Mouse (Mus musculus): ENCODE results near the gene Wdr27. TPM values are rescaled to one million over a fixed set of nuclear protein-coding genes. Genes with fewer than 3 reads are reported as not detected.

The Wdr27 gene
- polyA plus RNA-seq (2012; rRNA removed): 0.81 and 1.3 TPM in 2 replicates

DNA sequence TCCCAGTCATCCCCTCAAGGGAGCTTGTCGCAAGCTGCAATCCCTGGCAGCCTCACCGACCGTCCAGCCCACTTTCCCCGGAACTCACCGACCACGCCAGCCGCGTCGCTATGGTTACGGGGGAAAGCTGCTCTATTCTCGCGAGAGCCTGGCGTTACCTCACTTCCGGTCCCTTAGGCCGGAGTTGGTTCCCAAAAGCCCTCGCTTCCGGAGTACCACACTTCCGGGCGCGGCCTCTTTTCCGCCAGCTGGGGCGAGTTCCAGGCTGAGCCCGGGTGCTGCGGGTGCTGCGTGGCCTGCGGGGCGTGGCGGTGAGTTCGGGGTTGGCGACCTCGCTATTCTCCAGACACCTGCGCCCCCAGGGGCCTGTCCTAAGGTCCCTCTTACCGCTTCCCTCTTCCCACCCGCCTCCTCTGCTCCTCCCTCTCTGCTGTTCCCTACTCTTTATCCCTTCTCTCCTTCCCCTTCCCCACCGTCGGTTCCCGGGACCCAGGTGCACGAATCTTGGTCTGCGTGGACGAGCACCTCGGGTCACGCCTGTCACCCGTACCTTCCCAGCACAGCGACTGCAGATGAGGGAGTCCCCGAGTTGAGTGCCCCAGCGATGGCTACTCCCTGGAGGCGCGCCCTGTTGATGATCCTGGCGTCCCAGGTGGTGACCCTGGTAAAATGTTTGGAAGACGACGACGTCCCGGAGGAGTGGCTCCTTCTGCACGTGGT lies at the start of gene Wdr27, which contains the start of gene 1600012H06Rik:
Gene Wdr27, minus strand, starts transcription at position 150 of the 720 bp plus-strand sequence.
Gene 1600012H06Rik, plus strand, starts transcription at position 176 of the 720 bp plus-strand sequence.

DNA sequence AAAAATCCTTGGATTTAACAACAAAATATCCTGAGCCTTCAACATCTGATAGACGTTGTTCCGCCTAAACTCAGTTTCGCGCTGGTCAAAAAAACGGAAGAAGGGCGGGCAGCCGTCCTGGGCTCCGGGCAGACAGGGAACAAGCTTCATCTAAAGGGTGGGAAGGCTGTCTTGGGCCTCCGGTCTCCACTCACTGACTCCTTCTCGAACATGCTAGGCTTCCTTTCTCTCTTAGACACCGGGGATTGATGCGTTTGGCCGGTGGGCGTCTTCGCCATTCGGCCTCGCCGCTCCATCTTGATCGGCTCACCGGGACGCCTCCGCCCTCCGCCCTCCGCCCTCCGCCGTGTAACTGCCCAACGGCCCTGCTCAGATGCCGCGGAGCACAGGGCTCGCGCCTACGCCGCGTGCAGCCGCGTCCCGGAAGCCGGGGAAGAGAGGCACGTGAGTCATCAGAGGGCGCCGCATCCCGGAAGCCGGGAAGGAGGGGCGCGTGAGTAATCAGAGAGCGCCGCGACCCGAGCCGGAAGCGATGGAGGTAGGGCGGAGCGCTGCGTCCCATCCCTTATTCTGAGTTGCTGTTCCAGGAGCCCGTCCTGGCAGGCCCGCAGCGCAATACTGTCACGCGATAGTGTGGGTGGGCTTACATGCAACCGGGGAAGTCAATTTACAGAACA lies 35.5 kb upstream of the Wdr27 start, which contains the start of the genes 9030025P20Rik and Gm3417:
Gene 9030025P20Rik, plus strand, starts transcription at position 107 of the 677 bp plus-strand sequence.
Gene Gm3417, minus strand, starts transcription at position 429 of the 677 bp plus-strand sequence.

DNA sequence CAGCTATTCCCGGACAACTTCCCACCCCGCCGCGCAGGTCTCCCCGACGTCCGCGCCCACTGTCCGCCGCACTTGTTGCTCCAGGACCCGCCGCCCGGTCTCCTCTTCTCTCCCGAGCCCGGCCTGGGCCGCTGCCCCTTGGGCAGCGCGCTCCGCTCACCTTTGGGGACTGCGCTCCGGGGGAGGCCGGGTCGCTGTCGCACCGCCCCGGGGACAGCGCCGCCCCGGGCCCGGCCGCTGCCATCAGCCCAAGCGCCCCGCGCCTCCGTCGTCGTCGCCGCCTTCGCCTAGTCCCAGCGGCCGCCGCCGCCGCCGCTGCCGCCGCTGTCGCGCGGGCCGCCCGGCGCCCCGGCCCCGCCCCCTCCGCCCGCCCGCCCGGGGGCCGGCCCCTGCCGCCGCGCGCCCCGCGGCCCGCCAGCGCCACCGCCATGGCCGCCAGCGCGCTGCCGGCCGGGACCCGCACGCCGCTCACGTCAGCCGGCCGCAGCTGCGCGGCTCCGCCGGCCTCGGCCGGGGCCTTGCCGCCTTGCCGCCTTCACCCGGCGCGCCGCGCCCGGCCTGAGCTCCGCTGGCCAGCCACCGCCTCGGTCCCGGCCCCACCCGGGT lies 18.1 kb upstream of the Wdr27 start, which contains the start of gene Phf10:
Gene Phf10, minus strand, starts transcription at position 323 of the 606 bp plus-strand sequence.

Other genes with a start within 250 kb of the Wdr27 start
- gene Thbs2, start 248.9 kb downstream of the Wdr27 start, polyA plus RNA-seq (2012; rRNA removed): 3.0 TPM in 2 replicates
- gene 1600012H06Rik, start within 50 bp of the Wdr27 start, polyA plus RNA-seq (2012; rRNA removed): 9.7 and 11.1 TPM in 2 replicates
- 44.9 and 45.5 TPM in 2 replicates for gene Phf10, start 18.1 kb upstream of the Wdr27 start, polyA plus RNA-seq (2012; rRNA removed)
- 4.6 and 5.1 TPM in 2 replicates for gene 9030025P20Rik, start 35.3 kb upstream of the Wdr27 start, polyA plus RNA-seq (2012; rRNA removed)
- gene Gm3417, start 35.6 kb upstream of the Wdr27 start, polyA plus RNA-seq (2012; rRNA removed): 0.70 TPM in 1 of 2 replicates, not detected in the other
- 1.8 and 2.4 TPM in 2 replicates for gene Gm3435, start 67.0 kb upstream of the Wdr27 start, polyA plus RNA-seq (2012; rRNA removed)
- 22.1 and 24.6 TPM in 2 replicates for gene Ermard, start 98.0 kb upstream of the Wdr27 start, polyA plus RNA-seq (2012; rRNA removed)
- 0.42 and 0.71 TPM in 2 replicates for gene Tcte3, start 98.3 kb upstream of the Wdr27 start, polyA plus RNA-seq (2012; rRNA removed)
- gene Gm3448, start 98.4 kb upstream of the Wdr27 start, polyA plus RNA-seq (2012; rRNA removed): 1.6 and 2.0 TPM in 2 replicates